Mouse (Mus musculus) embryonic facial prominence, embryonic 11.5 days (tissue): ENCODE measurements around the gene Casp9. TPM values are rescaled to one million over a fixed set of nuclear protein-coding genes. Genes with fewer than 3 reads are reported as not detected.

ENCODE experiments used
- ATAC-seq: fragments of 200-750 bp; cut with Nextera tagmentation; replicated peaks from 2 replicates; pipeline ENCODE4 v1.8.0; 2017; ENCODE audit warnings: low read depth; ENCODE audit not compliant: insufficient number of reproducible peaks, low FRiP score, low TSS enrichment
- DNase-seq: peaks from one replicate; pipeline ENCODE4 v3.0.0-alpha.2; 2015; ENCODE audit warnings: low spot score
- H3K27ac ChIP-seq: fragments of 300-500 bp; sonication (generic); replicated peaks from 2 replicates; pipeline ENCODE4 v1.5.1; 2014; ENCODE audit warnings: mild to moderate bottlenecking, low read depth, low read length, control low read depth
- H3K27me3 ChIP-seq: fragments of 300-500 bp; sonication (generic); 2 replicates; pipeline ENCODE4 v1.6.1; 2014; ENCODE audit warnings: mild to moderate bottlenecking, low read length, moderate library complexity, mixed read lengths; ENCODE audit not compliant: control insufficient read depth, insufficient read depth
- H3K36me3 ChIP-seq: fragments of 300-500 bp; sonication (generic); replicated peaks from 2 replicates; pipeline ENCODE4 v1.6.1; 2014; ENCODE audit warnings: low read depth, mild to moderate bottlenecking, low read length, moderate library complexity, mixed read lengths; ENCODE audit not compliant: control insufficient read depth, insufficient read depth
- H3K4me1 ChIP-seq: fragments of 300-500 bp; sonication (generic); 2 replicates; pipeline ENCODE4 v1.6.1; 2014; ENCODE audit warnings: low read length, mixed read lengths; ENCODE audit not compliant: control insufficient read depth, insufficient read depth
- H3K4me2 ChIP-seq: fragments of 300-500 bp; sonication (generic); 2 replicates; pipeline ENCODE4 v1.6.1; 2014; ENCODE audit warnings: low read depth, mild to moderate bottlenecking, control low read depth, low read length, moderate library complexity
- H3K4me3 ChIP-seq: fragments of 300-500 bp; sonication (generic); 2 replicates; pipeline ENCODE4 v1.5.1; 2014; ENCODE audit warnings: low read depth, low read length, control low read depth
- H3K9ac ChIP-seq: fragments of 300-500 bp; sonication (generic); replicated peaks from 2 replicates; pipeline ENCODE4 v1.6.1; 2014; ENCODE audit warnings: mild to moderate bottlenecking, control low read depth, low read length
- H3K9me3 ChIP-seq: fragments of 300-500 bp; sonication (generic); replicated peaks from 2 replicates; pipeline ENCODE4 v1.6.1; 2016; ENCODE audit warnings: mild to moderate bottlenecking, low read length, inconsistent platforms, mixed read lengths; ENCODE audit not compliant: control insufficient read depth
- WGBS: fragments of 180-500 bp; shearing (Covaris S2); extraction: QIAGEN DNeasy Blood & Tissue Kit; methylation state at CpG from one replicate; pipeline ENCODE4 v1.1.7; 2014; 5-methylcytosine and 5-hydroxymethylcytosine counted together
- polyA plus RNA-seq: library from polyadenylated mRNA; unstranded; fragments of >200 nt; fragmentation: Nextera tagmentation; extraction: Ambion mirVana; gene quantifications from 2 replicates; pipeline ENCODE4 v1.2.1, GENCODE M21; 2014

The Casp9 gene
- polyA plus RNA-seq, 1 experiment from 2014 or later: 13.3 TPM

DNA sequence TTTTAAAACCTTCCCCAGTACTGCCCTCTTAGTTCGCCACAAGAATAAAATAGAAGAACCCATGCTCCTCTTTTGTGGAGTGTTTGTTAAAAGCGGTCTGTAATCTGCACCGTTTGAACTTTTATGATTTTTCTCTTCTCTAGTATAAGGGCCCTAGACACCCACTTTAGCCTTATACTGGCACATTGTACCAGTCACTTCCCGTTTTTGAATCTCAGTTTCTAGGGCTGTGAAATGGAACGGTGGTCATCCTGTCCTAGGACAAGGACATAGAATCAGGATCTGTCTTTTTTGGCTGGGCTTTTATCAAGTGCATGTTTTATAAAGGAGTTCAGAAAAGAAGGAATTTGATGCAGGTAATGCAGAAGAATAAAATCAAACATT is 732 bp downstream of the Casp9 start:
- Histone ChIP-seq H3K27ac (peak overlapping the region; percentile 74), H3K9me3 (no peaks in the 10 kb centered on the region), H3K27me3 (no peaks in the 10 kb centered on the region), H3K4me2 (peak overlapping the region; percentile 32), H3K36me3 (no peaks in the 10 kb centered on the region), H3K4me3 (peak overlapping the region; percentile 60), H3K9ac (peak overlapping the region; percentile 61; the same call in 1 of the 2 replicates), H3K4me1 (peaks cover 4% of the 10 kb centered on the region; the same call in 1 of the 2 replicates)
- DNase-seq (no peak), ATAC-seq (no peak)
- WGBS: 14% methylated on average over 5 of the region's 5 CpGs

DNA sequence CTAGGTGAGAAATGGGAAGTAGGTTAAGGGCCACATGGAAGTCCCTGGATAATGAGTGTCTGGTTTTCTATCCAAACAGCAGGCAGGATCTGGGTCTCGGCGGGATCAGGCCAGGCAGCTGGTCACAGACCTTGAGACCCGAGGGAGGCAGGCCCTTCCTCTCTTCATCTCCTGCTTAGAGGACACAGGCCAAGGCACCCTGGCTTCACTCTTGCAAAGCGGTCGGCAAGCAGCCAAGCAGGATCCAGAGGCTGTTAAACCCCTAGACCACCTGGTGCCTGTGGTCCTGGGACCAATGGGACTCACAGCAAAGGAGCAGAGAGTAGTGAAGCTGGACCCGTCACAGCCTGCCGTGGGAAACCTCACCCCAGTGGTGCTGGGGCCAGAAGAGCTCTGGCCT is 2.9 kb downstream of the Casp9 start:
- Histone ChIP-seq H3K36me3 (no peaks in the 10 kb centered on the region), H3K9ac (no peak overlapping the region), H3K4me3 (no peak overlapping the region), H3K4me2 (no peak overlapping the region), H3K9me3 (no peaks in the 10 kb centered on the region), H3K27ac (no peak overlapping the region), H3K4me1 (no peaks in the 10 kb centered on the region), H3K27me3 (no peaks in the 10 kb centered on the region)
- DNase-seq (no peak), ATAC-seq (no peak)
- WGBS: 88% methylated on average over 7 of the region's 7 CpGs

DNA sequence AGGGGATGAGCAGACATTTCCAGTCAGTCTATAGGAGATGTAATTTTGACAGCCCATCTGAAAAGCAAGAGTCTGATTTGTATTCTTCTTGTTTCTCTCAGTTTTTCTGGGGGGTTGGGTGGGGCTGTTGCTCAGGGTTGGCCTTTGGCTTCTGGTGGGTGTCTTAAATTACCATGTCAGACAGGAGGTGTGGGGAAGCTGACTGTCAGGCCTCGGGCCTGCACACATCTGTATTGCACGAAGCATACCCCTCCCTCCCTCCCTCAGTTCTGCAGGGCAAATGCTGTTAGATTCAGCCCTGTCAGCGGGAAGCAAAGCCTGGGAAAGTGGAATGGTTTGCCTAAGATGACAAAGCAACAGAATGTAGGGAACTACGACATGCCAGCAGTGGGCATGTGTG is 3.5 kb downstream of the Casp9 start:
- Histone ChIP-seq H3K4me3 (no peak overlapping the region), H3K4me2 (no peak overlapping the region), H3K36me3 (no peaks in the 10 kb centered on the region), H3K9ac (no peak overlapping the region), H3K27ac (no peak overlapping the region), H3K4me1 (no peaks in the 10 kb centered on the region), H3K27me3 (no peaks in the 10 kb centered on the region), H3K9me3 (no peaks in the 10 kb centered on the region)
- WGBS: 88% methylated on average over 4 of the region's 4 CpGs
- no peak for ATAC-seq
- DNase-seq: no peak

DNA sequence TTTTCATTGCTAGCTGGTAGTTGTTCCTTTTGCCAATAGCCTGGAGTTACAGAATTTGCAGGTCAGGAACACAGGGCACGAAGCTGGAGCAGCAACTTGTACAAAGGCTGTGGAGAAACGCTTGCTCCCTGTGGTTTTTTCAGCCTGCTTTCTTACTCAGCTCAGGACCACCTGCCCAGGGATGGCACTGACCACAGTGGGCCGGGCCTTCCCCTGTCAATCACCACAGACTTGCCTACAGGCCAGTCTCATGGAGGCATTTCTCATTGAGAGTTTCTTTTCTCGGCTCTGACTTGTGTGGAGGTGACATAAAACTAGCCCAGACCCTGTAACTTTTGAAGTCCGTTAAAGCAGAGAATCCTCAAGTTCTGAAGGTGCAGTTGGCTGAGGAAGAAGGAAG is 4.1 kb downstream of the Casp9 start:
- H3K27me3 ChIP-seq: no peaks in the 10 kb centered on the region
- H3K9ac ChIP-seq: no peak overlapping the region
- H3K4me2 ChIP-seq: no peak overlapping the region
- ATAC-seq (no peak), DNase-seq (no peak)
- no peak overlapping the region for H3K4me3 ChIP-seq
- no peaks in the 10 kb centered on the region for H3K9me3 ChIP-seq
- WGBS: 85% methylated on average over 5 of the region's 5 CpGs
- no peak overlapping the region for H3K27ac ChIP-seq
- H3K4me1 ChIP-seq: no peaks in the 10 kb centered on the region
- H3K36me3 ChIP-seq: no peaks in the 10 kb centered on the region

DNA sequence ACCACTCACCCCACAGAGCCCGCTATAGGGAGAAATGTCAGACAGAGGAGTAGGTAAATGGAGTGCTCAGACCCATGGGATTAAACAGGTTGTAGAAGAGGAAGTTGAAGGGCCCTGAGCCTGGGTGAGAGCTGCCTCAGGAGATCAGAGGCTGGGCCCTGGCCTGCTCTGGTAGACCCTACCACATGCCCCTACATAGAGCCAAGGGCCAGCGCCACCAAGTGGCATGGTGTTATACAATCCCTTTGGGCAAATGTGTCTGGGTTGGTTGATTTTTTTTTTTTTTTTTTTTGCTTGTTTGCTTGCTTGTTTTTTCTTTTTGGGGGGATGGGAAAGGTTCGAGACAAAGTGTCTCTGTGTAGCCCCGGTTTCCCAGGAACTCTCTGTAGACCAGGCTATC is 10.7 kb downstream of the Casp9 start:
- Histone ChIP-seq H3K9me3 (no peaks in the 10 kb centered on the region), H3K4me1 (no peaks in the 10 kb centered on the region), H3K36me3 (no peaks in the 10 kb centered on the region; the same call in 1 of the 2 replicates), H3K27me3 (no peaks in the 10 kb centered on the region), H3K9ac (no peak overlapping the region), H3K4me2 (no peak overlapping the region), H3K4me3 (no peak overlapping the region), H3K27ac (no peak overlapping the region)
- ATAC-seq (0 out of 2 replicates have a peak, but pooled peaks have one; percentile 34), DNase-seq (no peak)
- 87% methylated on average over 4 of the region's 4 CpGs for WGBS

DNA sequence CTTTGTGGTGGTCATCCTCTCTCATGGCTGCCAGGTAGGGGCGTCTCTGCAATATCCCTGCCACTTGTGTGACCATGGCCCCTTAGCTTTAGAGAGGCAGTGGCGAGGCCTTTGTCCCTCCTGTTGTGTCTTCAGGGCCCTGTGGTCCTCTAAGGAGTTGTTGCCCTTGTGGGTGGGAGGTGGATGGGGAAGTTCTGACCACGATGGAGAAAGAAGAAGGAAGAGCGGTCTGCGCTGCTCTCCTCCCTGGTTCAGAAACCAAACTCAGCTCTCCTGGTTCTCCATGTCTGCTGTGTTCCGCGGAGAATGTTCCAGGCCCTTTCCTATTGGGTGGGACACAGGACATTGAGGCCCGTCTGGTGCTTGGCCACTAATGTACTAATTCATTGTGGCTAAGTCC is 12.5 kb downstream of the Casp9 start:
- WGBS: 97% methylated on average over 8 of the region's 8 CpGs
- Histone ChIP-seq H3K4me3 (no peak overlapping the region), H3K9me3 (no peaks in the 10 kb centered on the region), H3K27ac (no peak overlapping the region), H3K9ac (no peak overlapping the region), H3K4me1 (no peaks in the 10 kb centered on the region), H3K4me2 (no peak overlapping the region), H3K36me3 (no peaks in the 10 kb centered on the region; the same call in 1 of the 2 replicates), H3K27me3 (no peaks in the 10 kb centered on the region)
- DNase-seq (no peak), ATAC-seq (no peak)

DNA sequence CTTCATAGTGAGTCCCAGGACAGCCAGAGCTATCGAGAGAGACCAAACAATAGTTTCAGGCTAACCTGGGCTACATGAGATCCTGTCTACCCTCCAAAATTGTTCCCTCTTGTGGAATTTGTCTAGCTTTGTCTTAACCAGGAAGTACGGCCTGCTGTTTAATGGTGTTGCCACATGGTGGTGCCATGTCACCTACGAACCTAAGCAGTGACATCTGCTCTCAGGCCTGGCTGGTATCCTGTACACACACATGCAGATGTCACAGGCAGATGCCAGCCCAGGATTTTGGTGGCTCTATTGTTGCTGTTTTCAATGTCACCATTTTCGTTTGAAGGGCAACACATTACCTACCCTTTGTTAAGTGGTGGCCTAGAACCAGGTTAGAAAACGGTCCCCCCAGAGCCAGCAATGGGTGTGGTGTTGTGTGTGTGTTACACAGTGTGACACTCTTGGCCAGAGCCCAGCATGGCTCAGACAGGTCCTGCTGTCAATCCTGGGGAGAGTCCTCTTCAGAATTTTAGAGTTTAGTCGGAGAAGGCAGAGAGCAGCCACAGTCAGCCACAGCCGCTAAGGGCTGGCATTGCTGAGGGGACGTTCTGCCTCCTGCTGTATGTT is 16.5 kb downstream of the Casp9 start:
- no peak overlapping the region for H3K27ac ChIP-seq
- H3K36me3 ChIP-seq: peaks cover 3% of the 10 kb centered on the region
- H3K27me3 ChIP-seq: no peaks in the 10 kb centered on the region
- no peak overlapping the region for H3K4me3 ChIP-seq
- DNase-seq (peak; percentile 51), ATAC-seq (no peak)
- H3K4me1 ChIP-seq: no peaks in the 10 kb centered on the region
- no peak overlapping the region for H3K9ac ChIP-seq
- 77% methylated on average over 8 of the region's 8 CpGs for WGBS
- H3K9me3 ChIP-seq: no peaks in the 10 kb centered on the region
- no peak overlapping the region for H3K4me2 ChIP-seq

DNA sequence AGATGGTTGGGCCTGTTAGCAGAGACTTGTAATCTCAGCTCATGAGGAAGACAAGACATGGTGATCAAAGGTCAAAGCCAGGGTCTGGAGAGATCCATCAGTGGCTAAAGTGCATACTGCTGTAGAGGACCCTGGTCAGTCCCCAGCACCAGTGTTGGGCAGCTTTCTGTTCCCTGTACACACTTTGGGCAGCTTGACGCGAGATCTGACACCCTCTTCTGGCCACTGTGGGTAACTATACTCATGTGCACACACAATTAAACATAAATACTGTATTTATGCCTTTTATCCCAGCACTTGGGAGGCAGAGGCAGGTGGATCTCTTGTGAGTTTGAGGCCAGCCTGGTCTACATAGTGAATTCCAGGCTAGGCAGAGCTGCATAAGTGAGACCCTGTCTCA is 17.6 kb downstream of the Casp9 start:
- no peak overlapping the region for H3K27ac ChIP-seq
- 93% methylated on average over 2 of the region's 2 CpGs for WGBS
- no peaks in the 10 kb centered on the region for H3K27me3 ChIP-seq
- H3K36me3 ChIP-seq: peaks cover 3% of the 10 kb centered on the region
- H3K4me1 ChIP-seq: no peaks in the 10 kb centered on the region
- H3K4me3 ChIP-seq: no peak overlapping the region
- no peak for DNase-seq
- H3K4me2 ChIP-seq: no peak overlapping the region
- ATAC-seq: no peak
- no peak overlapping the region for H3K9ac ChIP-seq
- H3K9me3 ChIP-seq: no peaks in the 10 kb centered on the region
